ENCODE assay signal across 10 mouse cellular contexts in the genomic region with DNA sequence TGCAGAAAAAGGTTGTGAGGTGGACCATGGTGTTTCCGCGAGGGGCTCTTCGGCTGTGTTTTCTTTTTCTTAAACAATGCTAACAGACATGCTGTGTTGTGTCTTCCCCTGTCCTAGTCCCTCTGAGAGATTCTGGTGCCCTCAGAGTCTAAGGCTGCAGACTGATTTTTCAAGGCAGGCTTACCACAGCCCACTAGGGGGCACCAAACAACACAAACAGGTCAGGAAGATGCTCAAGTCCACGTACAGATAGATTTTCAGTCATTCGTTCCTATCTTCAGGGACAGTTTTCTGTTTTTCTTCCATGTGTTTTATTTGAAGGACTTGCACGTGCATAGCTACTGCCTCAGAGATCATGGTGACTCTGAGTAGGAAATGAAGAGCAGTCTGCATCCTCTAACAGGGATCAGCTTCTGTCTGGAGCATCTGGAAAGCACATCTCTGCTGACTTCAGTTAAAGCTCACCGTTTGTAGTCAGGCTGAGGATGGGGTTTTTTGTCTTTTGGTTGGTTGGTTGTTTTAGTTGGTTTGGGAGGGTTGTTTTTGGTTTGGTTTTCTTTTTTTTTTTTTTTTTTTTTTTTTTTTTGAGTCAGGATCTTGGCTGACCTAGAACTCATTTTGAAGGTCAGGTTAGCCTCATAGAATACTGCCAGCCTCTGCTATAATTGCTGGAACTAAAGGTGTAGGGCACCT. TPM values are rescaled to one million over a fixed set of nuclear protein-coding genes. Genes with fewer than 3 reads are reported as not detected.
DNase-seq lines count a peak whose midpoint lies in the region; ATAC-seq and TF ChIP-seq lines count a peak whose summit lies in the region.
"Had no signal": no experiment of that assay in that cellular context is flagged by ENCODE, and none has a peak within 500 bp of the region (broad histone marks: within the 10 kb centered on the region; RNA-seq: fewer than 3 reads in every experiment).

No protein-coding gene starts in this region.

- intact Hi-C loops in heart, postnatal 10 days (cut with DNase I) = loop anchor here (1.0 to 5.0 kb wide), 5 partner anchors 42 to 258 kb away; no protein-coding TSS in a partner anchor

- no peak overlapping the region for H3K4me3 ChIP-seq in hindbrain, embryonic 10.5 days
- H3K4me3 ChIP-seq in hindbrain, embryonic 13.5 days = no peak overlapping the region
- H3K4me3 ChIP-seq in midbrain, postnatal 0 days (ENCODE audit: low read depth, low read length) = no peak overlapping the region
- H3K4me3 ChIP-seq: embryonic facial prominence, embryonic 12.5 days; stomach, embryonic 15.5 days had no signal

- H3K27me3 ChIP-seq in hindbrain, embryonic 10.5 days (ENCODE audit: insufficient read depth, poor library complexity, severe bottlenecking) = no peaks in the 10 kb centered on the region
- H3K27me3 ChIP-seq in hindbrain, embryonic 13.5 days = no peaks in the 10 kb centered on the region
- no peaks in the 10 kb centered on the region for H3K27me3 ChIP-seq in midbrain, postnatal 0 days (ENCODE audit: insufficient read depth, low read length)
- no peaks in the 10 kb centered on the region for H3K27me3 ChIP-seq in splenic B cell, adult 2 months (ENCODE audit: control insufficient read depth, insufficient read depth, low read length, poor library complexity, severe bottlenecking)
- H3K27me3 ChIP-seq: embryonic facial prominence, embryonic 12.5 days; stomach, embryonic 15.5 days had no signal

- no peak overlapping the region for H3K27ac ChIP-seq in hindbrain, embryonic 10.5 days
- no peak overlapping the region for H3K27ac ChIP-seq in hindbrain, embryonic 13.5 days
- no peak overlapping the region for H3K27ac ChIP-seq in midbrain, postnatal 0 days (ENCODE audit: low read depth, low read length)
- H3K27ac ChIP-seq: embryonic facial prominence, embryonic 12.5 days; stomach, embryonic 15.5 days had no signal

- WGBS in hindbrain, embryonic 10.5 days = 38% methylated on average over 7 of the region's 7 CpGs
- WGBS in hindbrain, embryonic 13.5 days = 26% methylated on average over 7 of the region's 7 CpGs
- WGBS in midbrain, postnatal 0 days = 32% methylated on average over 7 of the region's 7 CpGs

- no peak overlapping the region for H3K4me2 ChIP-seq in hindbrain, embryonic 13.5 days
- no peak overlapping the region for H3K4me2 ChIP-seq in midbrain, postnatal 0 days (ENCODE audit: low read depth, low read length, poor library complexity, severe bottlenecking)
- H3K4me2 ChIP-seq: embryonic facial prominence, embryonic 12.5 days; stomach, embryonic 15.5 days had no signal

- no peak overlapping the region for H3K9ac ChIP-seq in hindbrain, embryonic 13.5 days
- no peak overlapping the region for H3K9ac ChIP-seq in midbrain, postnatal 0 days (replicated peaks; ENCODE audit: low read length, poor library complexity, severe bottlenecking)
- H3K9ac ChIP-seq: embryonic facial prominence, embryonic 12.5 days; stomach, embryonic 15.5 days had no signal

- H3K4me1 ChIP-seq in hindbrain, embryonic 10.5 days (replicated peaks) = peaks cover 16% of the 10 kb centered on the region
- no peaks in the 10 kb centered on the region; the same call in 1 of the 2 replicates for H3K4me1 ChIP-seq in hindbrain, embryonic 13.5 days (replicated peaks)
- H3K4me1 ChIP-seq in midbrain, postnatal 0 days (ENCODE audit: insufficient read depth, low read length) = no peaks in the 10 kb centered on the region
- H3K4me1 ChIP-seq: embryonic facial prominence, embryonic 12.5 days; stomach, embryonic 15.5 days had no signal

- no peak for ATAC-seq in hindbrain, embryonic 13.5 days (ENCODE audit: low FRiP score)
- no peak for ATAC-seq in midbrain, postnatal 0 days (ENCODE audit: low FRiP score)

- no peaks in the 10 kb centered on the region for H3K36me3 ChIP-seq in hindbrain, embryonic 10.5 days
- no peaks in the 10 kb centered on the region for H3K36me3 ChIP-seq in hindbrain, embryonic 13.5 days
- no peaks in the 10 kb centered on the region for H3K36me3 ChIP-seq in midbrain, postnatal 0 days (ENCODE audit: insufficient read depth, low read length)
- H3K36me3 ChIP-seq in splenic B cell, adult 2 months (ENCODE audit: control insufficient read depth, insufficient read depth, low read length, poor library complexity, severe bottlenecking) = no peaks in the 10 kb centered on the region
- H3K36me3 ChIP-seq: embryonic facial prominence, embryonic 12.5 days; stomach, embryonic 15.5 days had no signal

- TF ChIP-seq CTCF in midbrain, postnatal 0 days (IDR thresholded peaks at IDR 0.05) = peak; percentile 97

- no peaks in the 10 kb centered on the region for H3K9me3 ChIP-seq in hindbrain, embryonic 10.5 days
- H3K9me3 ChIP-seq in hindbrain, embryonic 13.5 days = no peaks in the 10 kb centered on the region
- no peaks in the 10 kb centered on the region for H3K9me3 ChIP-seq in midbrain, postnatal 0 days (ENCODE audit: low read length)
- H3K9me3 ChIP-seq: embryonic facial prominence, embryonic 12.5 days; stomach, embryonic 15.5 days had no signal

- peak; percentile 80 for DNase-seq in hindbrain, embryonic 10.5 days (ENCODE audit: low spot score)
- peak; percentile 88 for DNase-seq in adrenal gland, postnatal 10 days
- DNase-seq in embryo, embryonic 11 days = peak; percentile 85
- DNase-seq in heart, postnatal 10 days = peak; percentile 80 to 92
- DNase-seq in left cerebral cortex, adult 18-20 months (ENCODE audit: low spot score in 2 of 2) = peak; percentile 87 to 88
- DNase-seq in midbrain, postnatal 0 days (ENCODE audit: low spot score) = peak; percentile 89
- peak; percentile 88 for DNase-seq in splenic B cell, adult 2 months (ENCODE audit: low read depth, low spot score)

RNA-seq across cellular contexts. Expression of a gene that starts 13.1 kb away (rescaled TPM):
- not detected in 2 replicates for polyA plus RNA-seq in hindbrain, embryonic 10.5 days (2016; fragmentation: Nextera tagmentation; extraction: Ambion mirVana)
- polyA plus RNA-seq in hindbrain, embryonic 13.5 days (2015; fragmentation: Nextera tagmentation; extraction: Ambion mirVana) = not detected in 2 replicates
- not detected for total RNA-seq in adrenal gland, postnatal 10 days (2021)
- total RNA-seq in heart, postnatal 10 days (2021) = not detected
- not detected for total RNA-seq in left cerebral cortex, adult 18-20 months (2021)
- not detected in 2 replicates for total RNA-seq in midbrain, postnatal 0 days (2014; rRNA removed)
- not detected in 2 replicates for polyA plus RNA-seq in midbrain, postnatal 0 days (2015; fragmentation: Nextera tagmentation; extraction: Ambion mirVana)
- polyA plus RNA-seq: embryonic facial prominence, embryonic 12.5 days; stomach, embryonic 15.5 days had no signal

RNA-seq across cellular contexts. Expression of a gene that starts 45.9 kb away (rescaled TPM):
- 211 and 251 TPM in 2 replicates for polyA plus RNA-seq in hindbrain, embryonic 10.5 days (2016; fragmentation: Nextera tagmentation; extraction: Ambion mirVana)
- polyA plus RNA-seq in hindbrain, embryonic 13.5 days (2015; fragmentation: Nextera tagmentation; extraction: Ambion mirVana) = 149 and 172 TPM in 2 replicates
- total RNA-seq in adrenal gland, postnatal 10 days (2021) = 100 to 1,000 TPM; 274 to 316 TPM
- total RNA-seq in heart, postnatal 10 days (2021) = 100 to 1,000 TPM; 231 to 270 TPM
- 100 to 1,000 TPM; 255 to 287 TPM for total RNA-seq in left cerebral cortex, adult 18-20 months (2021)
- 88.8 and 114 TPM in 2 replicates for total RNA-seq in midbrain, postnatal 0 days (2014; rRNA removed)
- 60.5 and 76.2 TPM in 2 replicates for polyA plus RNA-seq in midbrain, postnatal 0 days (2015; fragmentation: Nextera tagmentation; extraction: Ambion mirVana)
